Comparison of ENCODE assay signal across 18 mouse cellular contexts in the genomic region with DNA sequence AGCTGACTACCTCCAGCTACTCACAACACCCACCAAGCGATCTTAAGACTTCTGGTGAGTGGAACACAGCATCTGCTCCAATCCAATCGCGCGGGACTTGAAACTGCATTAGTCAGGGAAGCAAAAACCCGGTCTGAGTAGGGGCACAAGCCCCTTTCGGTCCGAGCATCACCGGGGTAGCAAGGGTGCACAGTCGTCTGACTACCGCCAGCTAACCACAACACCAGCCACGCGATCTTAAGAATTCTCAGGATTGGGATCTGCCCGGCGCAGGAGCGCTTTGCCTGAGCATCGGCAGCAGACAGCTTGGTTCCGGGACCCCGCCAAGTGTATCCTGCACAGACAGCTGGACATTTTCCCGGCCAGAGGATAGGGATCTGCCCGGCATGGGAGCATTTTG. TPM values are rescaled to one million over a fixed set of nuclear protein-coding genes. Genes with fewer than 3 reads are reported as not detected.
DNase-seq lines count a peak whose midpoint lies in the region; TF ChIP-seq lines count a peak whose summit lies in the region.
"Not testable (repeated sequence)": the region's sequence is repeated elsewhere in the genome, so short reads cannot be mapped to it uniquely, and the experiment has no call there.
"Had no signal": no experiment of that assay in that cellular context is flagged by ENCODE, and none has a peak within 500 bp of the region (broad histone marks: within the 10 kb centered on the region; RNA-seq: fewer than 3 reads in every experiment).

No protein-coding gene starts in this region.

- peak; percentile 56 for DNase-seq in ES-CJ7 (ENCODE audit: low read depth, low spot score)
- DNase-seq in ES-E14 (ENCODE audit: low read depth, low spot score), result not testable (repeated sequence)
- DNase-seq in R1 (ENCODE audit: low read depth, low spot score), result peak; percentile 75
- peak; percentile 46 for DNase-seq in WW6 (ENCODE audit: low read depth, low spot score)
- peak; percentile 79 for DNase-seq in ZHBTc4 (ENCODE audit: low read depth, low spot score)

- not testable (repeated sequence) for H3K9me3 ChIP-seq in E14TG2a.4 (ENCODE audit: low read length); ES-Bruce4 (replicated peaks; ENCODE audit: control insufficient read depth, insufficient read depth, low read length, poor library complexity, severe bottlenecking); ES-E14 (ENCODE audit: control insufficient read depth, insufficient read depth, low read depth, low read length)

- not testable (repeated sequence) for H3K27ac ChIP-seq in ES-Bruce4 (ENCODE audit: insufficient read depth, low read length); ES-E14 (ENCODE audit: insufficient read depth, low read depth, low read length, poor library complexity, severe bottlenecking)

- in situ Hi-C loops in ES-E14 (cut with MboI; ENCODE audit: low sequenced_read_pairs in 2 of 2, unreplicated experiment in 2 of 2), result not testable (repeated sequence)

- not testable (repeated sequence) for TF ChIP-seq POLR2A in ES-Bruce4 (IDR thresholded peaks at IDR 0.05; ENCODE audit: insufficient read depth, low read length)

- not testable (repeated sequence) for TF ChIP-seq EP300 in ES-Bruce4 (IDR thresholded peaks at IDR 0.05; ENCODE audit: insufficient read depth, low read depth, low read length)

- H3K9ac ChIP-seq in ES-Bruce4 (ENCODE audit: low read depth, poor library complexity, severe bottlenecking), result 0 out of 2 replicates have a peak overlapping the region, but pooled peaks have one; percentile 9
- peak overlapping the region; percentile 4 for H3K9ac ChIP-seq in ES-E14 (ENCODE audit: insufficient read depth, low read depth, low read length, poor library complexity, severe bottlenecking)

- TF ChIP-seq CTCF in E14TG2a.4 (conservative IDR thresholded peaks at IDR 0.05; ENCODE audit: low read length); ES-Bruce4 (IDR thresholded peaks at IDR 0.05; ENCODE audit: low read depth, low read length): not testable (repeated sequence)

- H3K27me3 ChIP-seq in E14TG2a.4 (ENCODE audit: insufficient read depth, low read length); ES-Bruce4 (ENCODE audit: control insufficient read depth, insufficient read depth, low read length, poor library complexity, severe bottlenecking): not testable (repeated sequence)

- H3K4me3 ChIP-seq in E14TG2a.4 (replicated peaks; ENCODE audit: low read length), result peak overlapping the region; percentile 77
- peak overlapping the region; percentile 72 for H3K4me3 ChIP-seq in ES-Bruce4 (ENCODE audit: low read depth, low read length)
- H3K4me3 ChIP-seq in ES-E14 (ENCODE audit: insufficient read depth in 1 of 2, low read depth in 1 of 2, low read length in 2 of 2, poor library complexity in 1 of 2, severe bottlenecking in 1 of 2), result peak overlapping the region; percentile 63 to 69

- H3K36me3 ChIP-seq in E14TG2a.4 (ENCODE audit: insufficient read depth, low read length); ES-Bruce4 (ENCODE audit: control insufficient read depth, insufficient read depth, low read length, poor library complexity, severe bottlenecking); ES-E14 (ENCODE audit: control insufficient read depth, insufficient read depth, low read length, poor library complexity, severe bottlenecking): not testable (repeated sequence)

- not testable (repeated sequence) for H3K4me1 ChIP-seq in E14TG2a.4 (replicated peaks; ENCODE audit: low read depth, low read length); ES-Bruce4 (ENCODE audit: control insufficient read depth, insufficient read depth, low read length); ES-E14 (ENCODE audit: control insufficient read depth in 2 of 2, insufficient read depth in 2 of 2, low read length in 2 of 2, poor library complexity in 1 of 2)

RNA-seq across cellular contexts. Expression of gene Gm5150, which starts 45.5 kb away (rescaled TPM):
- not detected in 2 replicates for polyA plus RNA-seq in ES-Bruce4 (2011; ENCODE audit: insufficient read depth, insufficient read length, low read depth, missing spikeins)
- not detected in 2 replicates for total RNA-seq in ES-E14 (2012; rRNA removed)
- total RNA-seq: adrenal gland, postnatal 14 days; CH12.LX; G1E; MEL had no signal
- polyA plus RNA-seq: activated CD4-positive, CD25-positive, alpha-beta regulatory T cell, adult 4 months; adrenal gland, adult 2 months; brain, embryonic 14.5 days; C2C12; CD4-positive, CD25-positive, alpha-beta regulatory T cell, adult 4 months; cerebellum, adult 2 months; G1E; Patski had no signal
